Mouse (Mus musculus) adrenal gland, adult (tissue): ENCODE data around the gene Upf3b.
A peak's percentile ranks its signal among the peaks of the same experiment; 100 is the strongest.
"Not testable (repeated sequence)": the region's sequence is repeated elsewhere in the genome, so short reads cannot be mapped to it uniquely, and the experiment has no call there.

ENCODE experiments used
- DNase-seq, 2 experiments: peaks; one replicate each; pipeline ENCODE4 v3.0.0; 2022 to 2023; ENCODE audit warnings: low spot score in 1 of 2; ENCODE audit not compliant: inconsistent age in 2 of 2

Upf3b gene

GRCm38 (mm10) chrX:37110193-37110880 lies at the start of gene Upf3b:
TSS of gene Upf3b (minus strand) at chrX:37110322.
- peak; percentile 94 to 96 for DNase-seq

DNA sequence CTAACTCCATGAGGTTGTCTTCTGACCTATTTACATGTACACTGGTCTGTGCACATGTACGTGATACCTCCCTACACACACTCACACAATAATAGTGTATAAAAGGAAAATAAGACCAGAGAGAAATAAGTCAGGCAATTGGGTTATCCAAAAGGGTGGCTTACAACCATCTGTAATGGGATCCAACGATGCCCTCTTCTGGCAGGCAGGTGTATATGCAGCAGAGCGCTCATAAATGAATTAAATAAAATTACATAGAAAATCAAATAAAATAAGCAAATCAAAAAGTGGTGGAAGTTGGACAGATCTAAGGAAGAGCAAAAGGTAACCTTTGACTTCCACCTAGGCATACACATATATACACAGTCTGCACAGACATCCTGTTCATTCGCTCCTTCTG lies 47.7 kb upstream of the Upf3b start:
- peak in 1 of 2 experiments; percentile 37 for DNase-seq

DNA sequence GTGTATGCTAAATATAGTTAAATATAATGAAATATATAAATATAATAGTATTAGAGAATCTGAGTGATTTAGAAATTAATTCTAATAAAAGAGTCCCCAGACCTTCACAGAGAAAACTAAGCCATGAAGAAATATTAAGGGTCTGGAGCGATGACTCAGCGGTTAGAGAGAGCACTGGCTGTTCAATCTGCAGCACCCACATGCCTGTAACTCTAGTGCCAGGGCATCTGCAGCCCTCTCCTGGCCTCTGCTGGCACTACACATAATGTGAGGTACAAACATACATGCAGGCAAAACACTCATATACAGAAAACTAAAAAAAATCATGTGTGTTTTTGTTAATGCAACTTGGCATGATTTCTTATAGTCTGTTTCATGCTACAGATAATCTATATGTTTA lies 34.8 kb upstream of the Upf3b start:
- DNase-seq, result peak in 1 of 2 experiments; percentile 37

GRCm38 (mm10) chrX:37144498-37144897 lies 34.4 kb upstream of the Upf3b start:
- DNase-seq, result not testable (repeated sequence)

DNA sequence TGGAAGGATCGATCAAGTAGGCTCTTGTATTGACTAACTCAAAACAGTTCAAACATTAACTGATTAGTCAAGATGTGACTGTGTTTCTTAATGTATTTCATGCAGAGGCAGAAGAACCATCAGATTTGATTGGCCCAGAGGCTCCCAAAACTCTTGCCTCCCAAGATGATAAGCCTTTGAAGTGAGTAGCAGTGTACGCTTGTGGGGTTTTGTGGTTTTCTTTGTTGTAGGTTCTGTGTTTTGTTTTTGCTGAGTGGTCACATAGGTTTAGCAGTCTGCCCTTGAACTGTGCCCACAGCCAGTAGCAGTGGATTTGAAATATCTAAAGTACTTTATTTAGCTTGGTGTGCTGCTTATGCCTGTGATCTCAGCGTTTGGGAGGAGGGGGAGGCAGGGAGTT lies 31.6 kb upstream of the Upf3b start:
- DNase-seq, result no peak

DNA sequence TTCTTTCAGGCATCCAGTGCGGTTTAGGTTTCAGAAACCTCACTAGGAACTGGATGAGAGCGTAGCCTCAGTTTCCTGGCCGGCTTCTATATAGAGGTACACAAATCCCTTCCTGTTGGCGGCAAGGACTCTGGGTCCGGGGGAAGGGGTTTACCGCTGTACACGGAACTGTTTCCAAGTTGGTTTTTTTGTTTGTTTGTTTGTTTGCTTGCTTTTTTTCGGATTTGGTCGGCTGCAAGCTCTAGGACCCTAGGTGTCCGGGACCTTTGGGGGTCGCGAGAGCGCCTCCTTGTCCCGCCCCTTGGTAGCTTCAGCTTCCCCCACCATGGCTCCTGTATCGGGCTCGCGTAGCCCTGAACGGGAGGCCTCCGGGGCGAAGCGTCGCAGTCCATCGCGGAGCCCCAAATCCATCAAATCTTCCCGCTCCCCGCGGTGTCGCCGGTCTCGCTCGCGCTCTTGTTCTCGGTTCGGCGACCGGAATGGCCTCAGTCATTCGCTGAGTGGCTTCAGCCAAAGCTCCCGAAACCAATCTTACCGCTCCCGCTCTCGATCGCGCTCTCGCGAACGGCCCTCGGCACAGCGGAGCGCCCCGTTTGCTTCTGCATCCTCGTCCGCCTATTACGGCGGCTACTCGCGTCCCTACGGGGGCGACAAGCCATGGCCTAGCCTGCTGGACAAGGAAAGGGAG lies 16.7 kb upstream of the Upf3b start, which contains the start of gene Nkap:
Nkap (plus strand) TSS at position 125 of the 688 bp plus-strand sequence.
- peak; percentile 70 to 91 for DNase-seq

DNA sequence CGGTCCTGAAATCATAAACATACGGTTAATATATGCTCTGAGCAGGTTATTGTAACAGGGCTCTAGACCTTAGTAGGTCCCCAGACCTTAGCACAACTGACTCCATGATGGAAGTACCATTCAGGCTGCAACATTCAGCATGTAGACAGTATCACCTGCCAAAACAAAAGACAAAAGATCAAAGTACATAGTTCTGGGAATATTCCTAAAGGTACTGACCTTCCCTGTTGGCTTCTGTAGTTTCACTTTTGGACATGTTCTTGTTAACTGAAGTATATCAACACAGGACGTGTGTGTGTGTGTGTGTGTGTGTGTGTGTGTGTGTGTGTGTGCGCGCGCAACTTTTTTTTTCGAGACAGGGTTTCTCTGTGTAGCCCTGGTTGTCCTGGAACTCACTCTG lies 15.4 kb upstream of the Upf3b start:
- DNase-seq, result no peak

DNA sequence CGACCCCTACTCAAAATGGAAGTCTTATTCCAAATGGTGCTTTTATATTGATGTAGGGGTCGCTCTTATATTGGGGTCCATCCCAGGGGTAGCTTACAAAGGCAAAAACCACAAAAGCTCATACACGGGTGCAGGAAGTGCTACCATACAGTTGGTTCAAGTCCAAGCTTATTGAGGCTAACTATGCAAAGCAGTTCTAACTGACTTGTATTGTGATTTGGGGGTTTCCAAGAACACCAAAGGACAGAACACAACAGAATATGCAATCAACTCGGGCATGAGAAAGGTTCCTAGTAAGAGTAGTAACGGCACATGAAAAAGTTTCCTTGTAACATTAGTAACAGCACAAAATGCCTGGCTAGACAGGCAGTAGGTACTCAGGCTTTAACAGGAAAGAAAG lies 10.1 kb upstream of the Upf3b start:
- DNase-seq, result no peak

DNA sequence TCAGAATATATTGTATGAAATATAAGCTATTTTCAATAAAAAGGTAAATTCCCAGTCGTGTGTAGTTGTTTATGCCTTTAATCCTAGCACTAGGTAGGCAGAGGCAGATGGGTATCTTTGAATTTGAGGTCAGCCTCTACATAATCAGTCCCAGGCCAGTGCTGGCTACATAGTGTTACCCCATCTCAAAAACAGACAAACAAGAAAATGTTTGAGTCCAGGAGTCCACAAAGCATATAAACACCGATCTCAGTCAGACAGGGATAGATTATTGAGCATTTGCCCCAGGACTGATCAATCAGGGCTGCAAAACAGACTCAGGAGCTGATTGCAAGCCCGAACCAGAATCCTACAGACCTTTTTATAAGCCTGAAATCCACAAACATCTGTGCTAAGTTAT lies 9.5 kb upstream of the Upf3b start:
- no peak for DNase-seq

DNA sequence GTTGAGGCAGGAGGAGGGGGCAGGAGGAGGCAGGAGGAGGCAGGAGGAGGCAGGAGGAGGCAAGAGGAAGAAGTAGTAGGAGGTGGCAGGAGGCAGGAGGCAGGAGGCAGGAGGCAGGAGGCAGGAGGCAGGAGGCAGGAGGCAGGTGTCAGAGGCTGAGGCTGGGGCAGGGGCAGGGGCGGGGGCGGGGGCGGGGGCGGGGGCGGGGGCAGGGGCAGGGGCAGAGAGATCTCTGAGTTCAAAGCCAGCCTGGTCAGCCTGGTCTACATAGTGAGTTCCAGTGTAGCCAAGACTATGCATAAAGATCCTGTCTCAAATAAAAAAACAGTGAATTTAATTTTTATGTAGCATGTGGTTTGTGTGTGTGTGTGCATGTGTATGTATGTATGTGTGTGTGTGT lies 7.0 kb upstream of the Upf3b start:
- DNase-seq, result no peak

- no peak for DNase-seq
Measured at GRCm38 (mm10) chrX:37110881-37111193, 715 bp upstream of the Upf3b start.

- no peak for DNase-seq
Measured at GRCm38 (mm10) chrX:37109526-37110192, 463 bp downstream of the Upf3b start.

- no peak for DNase-seq
Measured at GRCm38 (mm10) chrX:37103826-37104225, 6.3 kb downstream of the Upf3b start.

- DNase-seq, result no peak
Measured at GRCm38 (mm10) chrX:37098681-37099080, 11.4 kb downstream of the Upf3b start.

GRCm38 (mm10) chrX:37095106-37095768 lies 14.9 kb downstream of the Upf3b start:
- no peak for DNase-seq

GRCm38 (mm10) chrX:37091457-37091856 lies 18.7 kb downstream of the Upf3b start:
- DNase-seq, result no peak

DNA sequence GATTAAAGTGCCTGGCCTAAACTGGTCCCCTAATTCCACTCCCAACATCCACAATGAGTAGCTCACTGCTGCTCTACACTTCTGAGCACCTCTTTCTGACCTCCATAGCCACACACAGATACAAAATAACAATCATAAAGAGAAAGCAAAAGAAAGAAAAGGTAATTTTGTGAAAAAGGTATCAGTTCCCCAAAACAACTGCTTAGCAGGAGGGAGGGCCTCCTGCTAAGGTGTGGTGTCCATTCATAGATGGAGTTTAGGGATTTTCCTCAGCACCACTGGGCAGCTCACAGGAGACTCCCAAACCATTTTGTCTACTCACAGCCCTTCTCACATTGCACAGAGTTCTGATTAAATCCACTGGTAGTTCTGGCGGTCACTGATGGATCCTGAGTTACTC lies 21.3 kb downstream of the Upf3b start:
- DNase-seq, result no peak

GRCm38 (mm10) chrX:37085665-37086064 lies 24.5 kb downstream of the Upf3b start:
- DNase-seq, result no peak

GRCm38 (mm10) chrX:37084927-37085660 lies 25.0 kb downstream of the Upf3b start, which contains the start of gene Rpl39:
TSS of gene Rpl39 (minus strand) at chrX:37085402.
- peak; percentile 91 to 96 for DNase-seq

GRCm38 (mm10) chrX:37084318-37084926 lies 25.7 kb downstream of the Upf3b start:
- DNase-seq, result peak; percentile 18 to 66
